Mouse (Mus musculus): ENCODE data around the gene Krtap3-1. TPM values are rescaled to one million over a fixed set of nuclear protein-coding genes. Genes with fewer than 3 reads are reported as not detected.
"Not testable (repeated sequence)": the region's sequence is repeated elsewhere in the genome, so short reads cannot be mapped to it uniquely, and the experiment has no call there.

The Krtap3-1 gene
- not detected in 2 replicates for polyA plus RNA-seq (2016; fragmentation: Nextera tagmentation; extraction: Ambion mirVana)

- no peak for ATAC-seq (ENCODE audit: insufficient number of reproducible peaks, insufficient read depth, low FRiP score, low TSS enrichment)
- no peak within 1 kb of the TSS for H3K4me2 ChIP-seq (replicated peaks)
- 87% methylated on average over 7 of the region's 7 CpGs for WGBS
These were observed at the start of gene Krtap3-1 for GRCm38 (mm10) chr11:99566530-99566929. Krtap3-1 (minus strand) TSS chr11:99566630.

DNA sequence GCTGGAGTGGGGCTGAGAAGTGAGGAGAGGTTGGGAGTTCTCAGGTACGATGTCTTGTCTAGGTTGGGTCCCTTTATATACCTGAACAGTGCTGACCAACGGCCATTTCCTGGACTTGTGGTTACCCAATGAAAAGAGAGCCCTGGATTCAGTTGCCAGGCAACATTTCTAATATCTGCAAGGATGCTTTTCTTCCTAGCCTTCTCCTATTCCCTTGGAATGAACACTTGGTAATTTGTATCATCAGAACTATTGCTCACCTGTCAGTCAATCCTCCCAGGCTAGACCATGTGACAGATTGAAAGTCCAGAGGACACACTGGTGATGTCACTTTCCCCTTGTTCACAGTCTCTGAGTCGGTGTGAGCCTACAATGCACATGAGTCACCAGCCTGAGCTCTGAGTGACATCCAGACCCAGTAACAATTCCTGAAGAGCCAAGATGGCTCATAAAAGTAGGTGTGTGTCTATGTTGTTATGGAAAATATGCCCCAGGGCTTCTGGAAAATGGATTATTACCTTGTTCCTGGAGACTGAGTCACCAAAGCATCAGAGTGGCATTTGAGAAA lies 48.5 kb upstream of the Krtap3-1 start, which contains the start of gene Krtap2-4:
Gene Krtap2-4 (minus strand): TSS at position 51 of the 568 bp plus-strand sequence.
- Histone ChIP-seq H3K9ac (no peak within 1 kb of the TSS), H3K4me2 (replicated peaks) (no peak within 1 kb of the TSS), H3K4me1 (no peaks in the 10 kb centered on the region), H3K27me3 (no peaks in the 10 kb centered on the region), H3K9me3 (no peaks in the 10 kb centered on the region), H3K4me3 (no peak within 1 kb of the TSS), H3K27ac (no peak within 1 kb of the TSS), H3K36me3 (no peaks in the 10 kb centered on the region)
- ATAC-seq (ENCODE audit: insufficient number of reproducible peaks, insufficient read depth, low FRiP score, low TSS enrichment), result no peak
- 82% methylated on average over 3 of the region's 3 CpGs for whole genome bisulfite sequencing

More at GRCm38 (mm10) chr11:99566530-99566929, at the start of gene Krtap3-1:
- H3K4me3 ChIP-seq, result no peak within 1 kb of the TSS
- H3K36me3 ChIP-seq, result no peaks in the 10 kb centered on the region
- no peaks in the 10 kb centered on the region for H3K4me1 ChIP-seq
- H3K9ac ChIP-seq, result no peak within 1 kb of the TSS
- no peaks in the 10 kb centered on the region for H3K27me3 ChIP-seq
- no peaks in the 10 kb centered on the region for H3K9me3 ChIP-seq
- H3K27ac ChIP-seq, result no peak within 1 kb of the TSS

DNA sequence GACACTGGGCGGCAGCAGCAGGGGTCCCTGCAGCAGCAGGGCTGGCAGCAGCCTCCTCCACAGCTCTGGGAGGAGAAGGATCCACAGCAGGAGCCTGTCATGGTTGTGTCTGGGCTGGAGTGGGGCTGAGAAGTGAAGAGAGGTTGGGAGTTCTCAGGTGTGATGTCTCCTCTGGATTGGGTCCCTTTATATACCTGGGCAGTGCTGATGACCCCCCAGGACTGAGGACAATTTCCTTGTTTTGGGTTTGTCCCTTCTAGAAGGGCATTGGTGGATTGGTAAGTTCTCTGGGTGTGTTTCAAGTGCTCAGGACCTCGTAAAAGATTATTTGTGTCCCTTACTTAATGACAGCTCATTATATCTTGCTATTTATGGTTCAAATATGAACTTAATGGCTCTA lies 43.7 kb upstream of the Krtap3-1 start, which contains the start of gene Gm11937:
Gene Gm11937 (minus strand): TSS at position 101 of the 400 bp plus-strand sequence.
- not testable (repeated sequence) for ATAC-seq (ENCODE audit: insufficient number of reproducible peaks, insufficient read depth, low FRiP score, low TSS enrichment); H3K4me3 ChIP-seq; H3K4me2 ChIP-seq (replicated peaks); H3K27ac ChIP-seq; H3K9ac ChIP-seq; H3K9me3 ChIP-seq; H3K36me3 ChIP-seq; H3K27me3 ChIP-seq; H3K4me1 ChIP-seq
- 74% methylated on average over 1 of the region's 2 CpGs for WGBS

- ATAC-seq (ENCODE audit: insufficient number of reproducible peaks, insufficient read depth, low FRiP score, low TSS enrichment), result no peak
- Histone ChIP-seq H3K4me2 (replicated peaks) (no peak overlapping the region), H3K27me3 (no peaks in the 10 kb centered on the region), H3K36me3 (no peaks in the 10 kb centered on the region), H3K9me3 (no peaks in the 10 kb centered on the region), H3K27ac (no peak overlapping the region), H3K9ac (no peak overlapping the region), H3K4me3 (no peak overlapping the region), H3K4me1 (no peaks in the 10 kb centered on the region)
- 68% methylated on average over 1 of the region's 1 CpGs for WGBS
These were observed 42.7 kb upstream of the Krtap3-1 start for GRCm38 (mm10) chr11:99609126-99609525.

DNA sequence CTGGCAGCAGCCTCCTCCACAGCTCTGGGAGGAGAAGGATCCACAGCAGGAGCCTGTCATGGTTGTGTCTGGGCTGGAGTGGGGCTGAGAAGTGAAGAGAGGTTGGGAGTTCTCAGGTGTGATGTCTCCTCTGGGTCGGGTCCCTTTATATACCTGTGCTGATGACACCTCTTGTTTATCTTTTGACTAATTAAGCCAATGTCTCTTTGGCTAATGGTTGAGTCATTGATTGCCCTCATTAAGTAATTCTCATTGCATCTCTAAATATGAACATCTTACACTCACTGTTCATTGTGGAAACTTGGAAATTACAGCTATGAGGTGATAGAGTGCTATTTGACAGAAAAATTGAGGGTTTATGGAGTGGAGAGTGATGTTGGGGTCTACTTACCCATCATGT lies 36.8 kb upstream of the Krtap3-1 start, which contains the start of gene Gm11938:
Gene Gm11938 (minus strand): TSS at position 101 of the 400 bp plus-strand sequence.
- ATAC-seq (ENCODE audit: insufficient number of reproducible peaks, insufficient read depth, low FRiP score, low TSS enrichment); H3K4me3 ChIP-seq; H3K36me3 ChIP-seq; H3K27me3 ChIP-seq; H3K4me1 ChIP-seq; H3K9ac ChIP-seq; H3K9me3 ChIP-seq; H3K27ac ChIP-seq; H3K4me2 ChIP-seq (replicated peaks): not testable (repeated sequence)
- WGBS, result 88% methylated on average over 1 of the region's 1 CpGs

- H3K9ac ChIP-seq; H3K36me3 ChIP-seq; H3K4me2 ChIP-seq (replicated peaks); H3K4me1 ChIP-seq; ATAC-seq (ENCODE audit: insufficient number of reproducible peaks, insufficient read depth, low FRiP score, low TSS enrichment); H3K27ac ChIP-seq; H3K4me3 ChIP-seq; H3K27me3 ChIP-seq; H3K9me3 ChIP-seq: not testable (repeated sequence)
- WGBS, result 79% methylated on average over 6 of the region's 6 CpGs
These were observed 31.3 kb upstream of the Krtap3-1 start, which contains the start of gene Krtap9-3 for GRCm38 (mm10) chr11:99597742-99598141. Krtap9-3 (minus strand) TSS chr11:99598105.

- H3K4me2 ChIP-seq (replicated peaks), result no peak within 1 kb of the TSS
- no peak within 1 kb of the TSS for H3K4me3 ChIP-seq
- H3K27ac ChIP-seq, result no peak within 1 kb of the TSS
- H3K9me3 ChIP-seq, result no peaks in the 10 kb centered on the region
- H3K9ac ChIP-seq, result no peak within 1 kb of the TSS
- ATAC-seq (ENCODE audit: insufficient number of reproducible peaks, insufficient read depth, low FRiP score, low TSS enrichment), result no peak
- no peaks in the 10 kb centered on the region for H3K36me3 ChIP-seq
- 0 out of 2 replicates have a peak, but pooled peaks cover 3% of the 10 kb centered on the region for H3K27me3 ChIP-seq
- H3K4me1 ChIP-seq, result no peaks in the 10 kb centered on the region
- 85% methylated on average over 6 of the region's 6 CpGs for WGBS
These were observed 24.6 kb upstream of the Krtap3-1 start, which contains the start of gene Krtap1-3 for GRCm38 (mm10) chr11:99590981-99591380. Krtap1-3 (minus strand) TSS chr11:99591339.

DNA sequence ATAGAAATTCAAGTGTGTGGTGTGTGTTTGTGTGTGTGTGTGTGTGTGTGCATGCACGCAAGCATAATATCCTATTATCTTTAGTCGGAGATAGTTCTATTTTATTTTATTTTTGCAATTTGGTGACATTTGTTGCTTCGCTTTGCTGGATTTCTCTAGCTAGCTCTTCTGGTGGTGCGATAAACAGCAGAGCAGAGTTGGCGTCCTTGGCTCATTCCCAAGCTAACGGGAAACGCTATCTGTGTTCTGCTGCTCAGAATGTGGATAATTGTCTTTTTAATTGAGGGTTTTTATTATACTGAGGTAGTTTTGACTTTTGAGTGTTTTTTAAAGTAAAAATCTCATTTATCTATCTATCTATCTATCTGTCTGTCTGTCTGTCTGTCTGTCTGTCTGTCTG lies 18.7 kb upstream of the Krtap3-1 start:
- whole genome bisulfite sequencing, result 90% methylated on average over 7 of the region's 7 CpGs
- no peak for ATAC-seq (ENCODE audit: insufficient number of reproducible peaks, insufficient read depth, low FRiP score, low TSS enrichment)
- H3K4me1 ChIP-seq, result no peaks in the 10 kb centered on the region
- H3K27ac ChIP-seq, result no peak overlapping the region
- no peaks in the 10 kb centered on the region for H3K9me3 ChIP-seq
- H3K4me2 ChIP-seq (replicated peaks), result no peak overlapping the region
- no peaks in the 10 kb centered on the region for H3K27me3 ChIP-seq
- no peaks in the 10 kb centered on the region for H3K36me3 ChIP-seq
- no peak overlapping the region for H3K4me3 ChIP-seq
- no peak overlapping the region for H3K9ac ChIP-seq

DNA sequence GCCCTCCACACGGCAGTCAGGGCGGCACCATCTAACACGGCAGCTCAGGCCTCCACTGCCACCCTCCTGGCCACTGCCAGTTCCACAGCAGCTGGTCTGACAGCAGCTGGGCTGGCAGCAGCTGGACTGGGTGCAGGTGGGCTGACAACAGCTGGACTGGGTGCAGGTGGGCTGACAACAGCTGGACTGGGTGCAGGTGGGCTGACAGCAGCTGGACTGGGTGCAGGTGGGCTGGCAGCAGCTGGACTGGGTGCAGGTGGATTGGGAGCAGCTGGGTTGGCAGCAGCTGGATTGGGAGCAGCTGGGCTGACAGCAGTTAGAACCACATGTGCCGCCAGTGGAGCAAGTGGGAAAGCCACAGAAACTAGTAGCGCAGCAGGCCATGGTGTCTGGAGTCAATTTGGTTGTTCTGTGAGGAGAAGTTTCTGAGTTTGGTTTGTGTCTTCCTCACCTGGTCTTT lies 16.8 kb upstream of the Krtap3-1 start, which contains the start of gene Krtap1-4:
Gene Krtap1-4 (minus strand): TSS at position 410 of the 460 bp plus-strand sequence.
- Histone ChIP-seq H3K27me3 (no peaks in the 10 kb centered on the region), H3K4me2 (replicated peaks) (no peak within 1 kb of the TSS), H3K9me3 (no peaks in the 10 kb centered on the region), H3K27ac (no peak within 1 kb of the TSS), H3K4me1 (no peaks in the 10 kb centered on the region), H3K36me3 (no peaks in the 10 kb centered on the region), H3K9ac (no peak within 1 kb of the TSS), H3K4me3 (no peak within 1 kb of the TSS)
- WGBS, result 72% methylated on average over 5 of the region's 5 CpGs
- ATAC-seq (ENCODE audit: insufficient number of reproducible peaks, insufficient read depth, low FRiP score, low TSS enrichment), result no peak

- H3K9me3 ChIP-seq, result no peaks in the 10 kb centered on the region
- WGBS, result 88% methylated on average over 6 of the region's 6 CpGs
- H3K27me3 ChIP-seq, result no peaks in the 10 kb centered on the region
- no peak overlapping the region for H3K9ac ChIP-seq
- no peak overlapping the region for H3K27ac ChIP-seq
- H3K4me2 ChIP-seq (replicated peaks), result no peak overlapping the region
- H3K36me3 ChIP-seq, result no peaks in the 10 kb centered on the region
- ATAC-seq (ENCODE audit: insufficient number of reproducible peaks, insufficient read depth, low FRiP score, low TSS enrichment), result no peak
- H3K4me3 ChIP-seq, result no peak overlapping the region
- H3K4me1 ChIP-seq, result no peaks in the 10 kb centered on the region
These were observed 15.1 kb upstream of the Krtap3-1 start for GRCm38 (mm10) chr11:99581564-99581963.

DNA sequence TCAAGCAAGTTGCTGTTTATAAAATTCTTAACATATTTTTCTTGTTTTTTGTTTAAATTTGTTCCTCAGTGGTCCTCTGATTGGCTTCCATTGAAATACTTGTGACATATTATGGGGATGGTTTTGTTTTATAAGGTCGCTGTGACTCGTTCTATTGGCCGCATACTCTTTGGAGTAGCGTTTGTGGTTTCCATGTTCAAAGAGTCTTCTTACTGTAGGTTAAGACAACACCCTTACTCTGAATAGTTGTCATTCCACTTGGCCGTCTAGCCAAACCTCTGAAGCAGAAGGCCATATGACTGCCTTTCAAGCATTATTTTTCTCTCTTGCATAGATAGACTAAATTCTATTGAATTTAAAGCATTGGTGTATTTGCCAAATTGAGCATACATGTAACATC lies 14.6 kb upstream of the Krtap3-1 start:
- Histone ChIP-seq H3K27ac (no peak overlapping the region), H3K36me3 (no peaks in the 10 kb centered on the region), H3K27me3 (no peaks in the 10 kb centered on the region), H3K9ac (no peak overlapping the region), H3K4me2 (replicated peaks) (no peak overlapping the region), H3K4me1 (no peaks in the 10 kb centered on the region), H3K4me3 (no peak overlapping the region), H3K9me3 (no peaks in the 10 kb centered on the region)
- 86% methylated on average over 5 of the region's 5 CpGs for WGBS
- ATAC-seq (ENCODE audit: insufficient number of reproducible peaks, insufficient read depth, low FRiP score, low TSS enrichment), result no peak

- no peak within 1 kb of the TSS for H3K9ac ChIP-seq
- H3K9me3 ChIP-seq, result no peaks in the 10 kb centered on the region
- H3K36me3 ChIP-seq, result no peaks in the 10 kb centered on the region
- no peaks in the 10 kb centered on the region for H3K27me3 ChIP-seq
- WGBS, result 74% methylated on average over 6 of the region's 6 CpGs
- H3K4me3 ChIP-seq, result no peak within 1 kb of the TSS
- H3K27ac ChIP-seq, result no peak within 1 kb of the TSS
- H3K4me1 ChIP-seq, result no peaks in the 10 kb centered on the region
- H3K4me2 ChIP-seq (replicated peaks), result no peak within 1 kb of the TSS
- no peak for ATAC-seq (ENCODE audit: insufficient number of reproducible peaks, insufficient read depth, low FRiP score, low TSS enrichment)
These were observed 14.2 kb upstream of the Krtap3-1 start, which contains the start of gene Krtap1-5 for GRCm38 (mm10) chr11:99580636-99581035. Krtap1-5 (minus strand) TSS chr11:99581016.

Measured in embryonic facial prominence, embryonic 12.5 days (tissue).